Mouse (Mus musculus) embryonic facial prominence, embryonic 10.5 days (tissue): Measurements from ENCODE around the gene Fbxl19. TPM values are rescaled to one million over a fixed set of nuclear protein-coding genes. Genes with fewer than 3 reads are reported as not detected.
A peak's percentile ranks its signal among the peaks of the same experiment; 100 is the strongest.

Experiments used
- DNase-seq: peaks from one replicate; pipeline ENCODE4 v3.0.0-alpha.2; 2017; ENCODE audit warnings: low spot score
- H3K27ac ChIP-seq: fragments of 300-500 bp; sonication (generic); replicated peaks from 2 replicates; pipeline ENCODE4 v1.5.1; 2016; ENCODE audit warnings: mild to moderate bottlenecking
- H3K27me3 ChIP-seq: fragments of 300-500 bp; sonication (generic); replicated peaks from 2 replicates; pipeline ENCODE4 v1.6.1; 2016; ENCODE audit warnings: low read depth, mild to moderate bottlenecking; ENCODE audit not compliant: poor library complexity, severe bottlenecking
- H3K36me3 ChIP-seq: fragments of 300-500 bp; sonication (generic); replicated peaks from 2 replicates; pipeline ENCODE4 v1.6.1; 2016; ENCODE audit warnings: mild to moderate bottlenecking, moderate library complexity
- H3K4me1 ChIP-seq: fragments of 300-500 bp; sonication (generic); 2 replicates; pipeline ENCODE4 v1.6.1; 2016
- H3K4me3 ChIP-seq: fragments of 300-500 bp; sonication (generic); 2 replicates; pipeline ENCODE4 v1.5.1; 2016; ENCODE audit warnings: mild to moderate bottlenecking, moderate library complexity
- H3K9me3 ChIP-seq: fragments of 300-500 bp; sonication (generic); 2 replicates; pipeline ENCODE4 v1.6.1; 2016; ENCODE audit warnings: mild to moderate bottlenecking
- WGBS: fragments of 180-500 bp; shearing (Covaris S2); methylation state at CpG from one replicate; pipeline ENCODE4 v1.1.7; 2016; 5-methylcytosine and 5-hydroxymethylcytosine counted together
- polyA plus RNA-seq: library from polyadenylated mRNA; unstranded; fragments of >200 nt; fragmentation: Nextera tagmentation; extraction: Ambion mirVana; gene quantifications from 2 replicates; pipeline ENCODE4 v1.2.1, GENCODE M21; 2016

The Fbxl19 gene
- polyA plus RNA-seq, 1 experiment from 2014 or later, result 9.0 TPM

DNA sequence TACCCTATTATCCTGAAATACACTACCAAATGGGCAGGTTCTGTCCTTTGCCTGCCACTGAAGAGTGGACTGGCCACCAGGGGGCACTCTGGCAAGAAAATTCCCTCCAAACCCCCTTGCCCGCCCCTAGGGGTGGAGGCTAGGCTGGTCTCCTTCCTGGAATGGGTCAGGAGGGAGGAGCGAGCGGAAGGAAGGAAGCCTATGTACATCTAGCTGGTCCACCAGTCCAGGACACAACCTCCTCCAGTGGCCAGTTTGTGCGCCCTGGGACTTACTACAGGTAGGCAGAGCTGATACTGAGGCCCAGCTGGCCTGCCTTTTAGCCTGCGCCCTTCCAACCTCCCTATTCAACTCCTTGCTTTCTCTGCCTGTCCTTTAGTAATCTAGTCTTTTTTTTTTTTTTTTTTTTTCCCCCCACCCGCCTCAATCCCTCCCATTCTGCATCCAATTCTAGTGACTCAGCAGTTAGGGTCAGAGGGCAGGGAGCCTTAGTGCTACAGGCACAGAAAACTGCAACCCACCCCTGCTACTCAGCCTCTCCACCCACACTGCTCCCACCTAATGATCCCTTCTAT is 56.2 kb downstream of the Fbxl19 start, which contains the start of gene Hsd3b7:
Hsd3b7 (plus strand) TSS at position 170 of the 575 bp plus-strand sequence.
- DNase-seq, result peak; percentile 93
- 28% methylated on average over 6 of the region's 6 CpGs for WGBS
- Histone ChIP-seq H3K36me3 (peaks cover 90% of the 10 kb centered on the region), H3K27me3 (no peaks in the 10 kb centered on the region), H3K9me3 (no peaks in the 10 kb centered on the region), H3K4me3 (peak within 1 kb of the TSS; percentile 26; the same call in 1 of the 2 replicates), H3K27ac (no peak within 1 kb of the TSS), H3K4me1 (peaks cover 9% of the 10 kb centered on the region)

DNA sequence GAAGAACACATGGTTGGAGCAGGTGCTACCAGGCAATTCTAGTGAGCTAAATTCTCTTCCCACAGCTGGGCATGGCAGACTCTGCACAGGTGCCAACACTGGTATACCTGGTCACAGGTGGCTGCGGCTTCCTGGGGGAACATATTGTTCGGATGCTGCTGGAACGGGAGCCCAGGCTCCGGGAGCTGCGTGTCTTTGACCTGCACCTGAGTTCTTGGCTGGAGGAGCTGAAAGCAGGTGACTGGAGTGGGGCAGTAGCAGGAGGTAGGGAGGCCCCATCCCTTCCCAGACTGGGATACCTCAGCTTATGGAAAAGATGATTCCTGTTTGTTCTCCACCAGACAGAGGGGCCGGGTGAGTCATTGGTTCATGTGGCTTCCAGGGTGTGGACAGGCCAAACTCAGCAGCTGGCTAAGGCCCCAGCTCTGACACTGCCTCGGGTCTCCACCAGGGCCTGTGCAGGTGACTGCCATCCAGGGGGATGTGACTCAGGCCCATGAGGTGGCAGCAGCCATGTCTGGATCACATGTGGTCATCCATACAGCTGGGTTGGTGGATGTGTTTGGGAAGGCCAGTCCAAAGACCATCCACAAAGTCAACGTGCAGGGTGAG is 56.8 kb downstream of the Fbxl19 start:
- 92% methylated on average over 8 of the region's 8 CpGs for WGBS
- H3K27ac ChIP-seq, result no peak overlapping the region
- DNase-seq, result no peak
- peaks cover 9% of the 10 kb centered on the region for H3K4me1 ChIP-seq
- H3K9me3 ChIP-seq, result no peaks in the 10 kb centered on the region
- peaks cover 87% of the 10 kb centered on the region for H3K36me3 ChIP-seq
- no peaks in the 10 kb centered on the region for H3K27me3 ChIP-seq
- no peak overlapping the region for H3K4me3 ChIP-seq

- H3K27me3 ChIP-seq, result no peaks in the 10 kb centered on the region
- H3K27ac ChIP-seq, result no peak overlapping the region
- no peak overlapping the region for H3K4me3 ChIP-seq
- peaks cover 81% of the 10 kb centered on the region for H3K36me3 ChIP-seq
- no peaks in the 10 kb centered on the region for H3K9me3 ChIP-seq
- 92% methylated on average over 17 of the region's 17 CpGs for WGBS
- H3K4me1 ChIP-seq, result peaks cover 9% of the 10 kb centered on the region
- no peak for DNase-seq
Observed at GRCm38 (mm10) chr7:127802313-127802712, 58.0 kb downstream of the Fbxl19 start.

- WGBS, result 79% methylated on average over 5 of the region's 5 CpGs
- Histone ChIP-seq H3K27ac (no peak overlapping the region), H3K36me3 (peaks cover 66% of the 10 kb centered on the region), H3K4me3 (no peak overlapping the region), H3K27me3 (no peaks in the 10 kb centered on the region), H3K4me1 (no peaks in the 10 kb centered on the region), H3K9me3 (no peaks in the 10 kb centered on the region)
- DNase-seq, result no peak
Observed at GRCm38 (mm10) chr7:127808821-127809220, 64.5 kb downstream of the Fbxl19 start.

DNA sequence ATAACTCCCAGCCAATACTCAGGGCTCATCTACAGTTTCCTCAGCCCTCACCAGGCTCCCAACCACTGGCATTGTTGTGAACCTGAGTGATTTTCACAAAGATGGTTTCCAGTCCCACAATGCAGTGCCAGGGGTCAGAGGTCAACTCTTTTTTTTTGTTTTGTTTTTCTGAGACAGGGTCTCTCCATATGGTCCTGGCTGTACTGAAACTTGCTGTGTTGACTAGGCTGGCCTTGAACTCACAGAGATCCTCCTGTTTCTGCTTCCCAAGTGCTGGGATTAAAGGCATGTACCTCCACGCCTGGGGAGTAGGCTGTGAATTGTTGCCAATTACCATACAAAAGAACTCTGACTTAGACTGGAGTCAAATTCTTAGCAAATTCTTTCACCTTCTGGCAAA is 65.5 kb downstream of the Fbxl19 start:
- Histone ChIP-seq H3K36me3 (peaks cover 69% of the 10 kb centered on the region), H3K27me3 (no peaks in the 10 kb centered on the region), H3K4me3 (no peak overlapping the region), H3K4me1 (no peaks in the 10 kb centered on the region), H3K27ac (no peak overlapping the region), H3K9me3 (no peaks in the 10 kb centered on the region)
- no peak for DNase-seq
- WGBS, result 81% methylated on average over 1 of the region's 1 CpGs

GRCm38 (mm10) chr7:127810650-127811049 is 66.3 kb downstream of the Fbxl19 start:
- no peaks in the 10 kb centered on the region for H3K27me3 ChIP-seq
- WGBS, result 76% methylated on average over 10 of the region's 10 CpGs
- H3K4me1 ChIP-seq, result peaks cover under 1% of the 10 kb centered on the region; the same call in 1 of the 2 replicates
- H3K36me3 ChIP-seq, result peaks cover 69% of the 10 kb centered on the region
- no peak overlapping the region for H3K4me3 ChIP-seq
- H3K27ac ChIP-seq, result no peak overlapping the region
- H3K9me3 ChIP-seq, result no peaks in the 10 kb centered on the region
- no peak for DNase-seq

DNA sequence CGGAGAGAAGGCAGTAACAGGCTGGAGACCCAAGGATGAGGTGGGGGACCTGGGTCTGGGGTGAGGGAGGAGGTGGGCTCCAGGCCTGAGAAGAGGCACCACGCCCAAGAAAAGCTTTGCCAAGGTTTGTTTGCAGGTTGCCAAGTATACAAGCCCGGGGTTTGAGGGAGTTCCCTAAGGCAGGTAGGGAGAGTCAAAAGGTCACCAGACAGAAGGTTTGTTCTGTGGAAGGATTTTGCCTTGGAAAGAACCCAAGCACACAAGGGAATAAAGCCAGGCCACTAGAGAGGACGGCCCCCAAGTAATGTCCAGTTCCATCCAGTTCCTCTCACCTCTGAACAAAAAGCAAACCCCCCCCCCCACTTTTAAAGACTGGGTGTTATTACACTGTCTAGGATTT is 66.9 kb downstream of the Fbxl19 start:
- peaks cover 68% of the 10 kb centered on the region for H3K36me3 ChIP-seq
- H3K9me3 ChIP-seq, result no peaks in the 10 kb centered on the region
- 78% methylated on average over 4 of the region's 4 CpGs for WGBS
- no peak overlapping the region for H3K4me3 ChIP-seq
- no peak for DNase-seq
- no peak overlapping the region for H3K27ac ChIP-seq
- peaks cover 6% of the 10 kb centered on the region; the same call in 1 of the 2 replicates for H3K4me1 ChIP-seq
- no peaks in the 10 kb centered on the region for H3K27me3 ChIP-seq

DNA sequence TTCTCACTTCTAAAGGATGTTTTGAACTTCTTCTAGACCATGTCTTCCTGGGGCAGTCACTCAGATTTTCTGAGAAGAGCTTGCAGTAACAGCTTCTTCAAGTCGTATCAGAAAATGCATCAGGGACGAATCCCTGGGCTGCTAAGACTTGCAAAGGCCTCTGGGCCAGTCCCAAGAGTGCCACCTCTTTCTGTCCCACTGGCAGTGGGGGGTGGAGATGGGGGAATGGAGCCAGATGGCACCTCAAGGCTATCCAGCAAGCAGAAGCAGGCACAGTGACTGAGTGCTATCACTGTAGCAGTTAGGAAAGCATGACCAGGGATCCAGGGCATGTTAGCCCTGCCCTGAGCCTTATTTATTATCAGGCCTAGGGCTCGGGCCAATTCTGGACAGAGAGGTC is 67.9 kb downstream of the Fbxl19 start:
- 85% methylated on average over 3 of the region's 3 CpGs for WGBS
- no peaks in the 10 kb centered on the region for H3K9me3 ChIP-seq
- no peaks in the 10 kb centered on the region for H3K27me3 ChIP-seq
- DNase-seq, result no peak
- peaks cover 61% of the 10 kb centered on the region for H3K36me3 ChIP-seq
- peaks cover 6% of the 10 kb centered on the region; the same call in 1 of the 2 replicates for H3K4me1 ChIP-seq
- no peak overlapping the region for H3K27ac ChIP-seq
- H3K4me3 ChIP-seq, result no peak overlapping the region

DNA sequence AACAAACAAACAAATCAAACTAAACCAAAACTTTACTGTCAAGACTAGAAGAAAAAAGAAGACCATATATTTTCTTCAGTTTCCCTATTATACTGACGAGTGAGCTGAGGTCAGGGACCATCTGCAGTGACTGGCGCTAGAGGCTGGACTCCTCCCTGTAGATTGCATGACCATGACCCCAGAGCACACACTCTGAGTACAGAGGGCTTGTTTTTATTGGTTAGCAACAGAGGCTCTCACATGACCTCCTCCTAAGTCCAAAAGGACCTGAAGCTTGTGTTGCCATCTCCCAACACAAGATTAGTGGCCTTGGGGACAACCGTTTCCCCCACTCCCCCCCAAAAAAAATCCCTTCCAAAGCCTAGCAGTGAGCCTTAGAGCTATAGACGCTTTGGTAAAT is 69.5 kb downstream of the Fbxl19 start:
- peaks cover 66% of the 10 kb centered on the region for H3K36me3 ChIP-seq
- no peak overlapping the region for H3K4me3 ChIP-seq
- H3K27me3 ChIP-seq, result no peaks in the 10 kb centered on the region
- no peak for DNase-seq
- peaks cover 6% of the 10 kb centered on the region; the same call in 1 of the 2 replicates for H3K4me1 ChIP-seq
- 84% methylated on average over 4 of the region's 4 CpGs for WGBS
- H3K9me3 ChIP-seq, result no peaks in the 10 kb centered on the region
- no peak overlapping the region for H3K27ac ChIP-seq

- no peak for DNase-seq
- Histone ChIP-seq H3K27me3 (no peaks in the 10 kb centered on the region), H3K9me3 (no peaks in the 10 kb centered on the region), H3K4me3 (no peak overlapping the region), H3K27ac (no peak overlapping the region), H3K36me3 (peaks cover 62% of the 10 kb centered on the region), H3K4me1 (peaks cover 6% of the 10 kb centered on the region; the same call in 1 of the 2 replicates)
- WGBS, result 87% methylated on average over 19 of the region's 19 CpGs
Observed at GRCm38 (mm10) chr7:127814241-127814921, 70.0 kb downstream of the Fbxl19 start.

- no peak for DNase-seq
- Histone ChIP-seq H3K27me3 (no peaks in the 10 kb centered on the region), H3K4me1 (peaks cover 6% of the 10 kb centered on the region; the same call in 1 of the 2 replicates), H3K36me3 (peaks cover 54% of the 10 kb centered on the region), H3K27ac (no peak overlapping the region), H3K9me3 (no peaks in the 10 kb centered on the region), H3K4me3 (no peak overlapping the region)
- WGBS, result 91% methylated on average over 15 of the region's 15 CpGs
Observed at GRCm38 (mm10) chr7:127815116-127815665, 70.8 kb downstream of the Fbxl19 start.

DNA sequence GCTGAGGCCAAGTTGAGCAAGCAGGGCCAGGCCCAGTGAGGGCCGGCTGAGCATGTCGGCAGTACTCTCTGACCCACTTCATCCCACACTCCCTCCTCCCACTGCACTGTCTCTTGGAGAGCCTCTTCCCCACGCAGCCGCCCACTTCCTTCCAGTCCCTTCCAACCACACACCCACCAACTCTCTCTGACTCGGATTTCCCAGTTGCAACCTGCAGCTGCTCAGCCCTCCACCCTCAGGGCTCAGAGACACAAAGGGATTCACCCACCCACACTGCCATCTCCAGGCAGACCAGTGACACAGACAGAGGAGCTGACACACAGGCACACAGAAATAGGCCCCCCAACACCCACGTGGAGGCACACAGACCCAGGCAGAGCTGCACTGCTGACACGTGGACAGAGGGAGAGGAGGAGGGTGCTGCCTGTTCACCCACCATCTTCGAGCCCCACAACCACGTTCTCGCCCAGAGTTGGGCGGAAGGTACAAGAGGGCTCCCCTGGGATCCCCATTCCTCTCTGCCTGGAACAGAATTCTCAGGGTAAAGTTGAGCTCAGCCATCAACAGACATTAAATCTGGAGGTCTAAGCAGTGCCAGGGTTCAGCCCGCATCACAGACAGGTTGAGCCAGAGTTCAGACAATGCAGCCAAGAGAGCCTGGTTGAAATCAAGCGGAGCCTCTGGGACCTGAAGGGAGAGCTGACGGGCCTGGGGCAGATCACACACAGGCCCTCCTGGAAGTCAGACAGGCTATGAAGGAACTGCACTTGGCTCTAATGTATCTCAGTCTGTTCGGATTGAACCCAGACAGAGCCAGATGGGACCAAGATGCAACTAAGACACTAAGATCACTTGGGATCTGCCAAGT is 71.8 kb downstream of the Fbxl19 start:
- Histone ChIP-seq H3K9me3 (no peaks in the 10 kb centered on the region), H3K4me3 (no peak overlapping the region), H3K27ac (0 out of 2 replicates have a peak overlapping the region, but pooled peaks have one; percentile 37), H3K27me3 (no peaks in the 10 kb centered on the region), H3K36me3 (peaks cover 44% of the 10 kb centered on the region), H3K4me1 (peaks cover 12% of the 10 kb centered on the region)
- no peak for DNase-seq
- 65% methylated on average over 15 of the region's 15 CpGs for WGBS
